Comparison of ENCODE assay signal across 18 mouse cellular contexts in the genomic region with DNA sequence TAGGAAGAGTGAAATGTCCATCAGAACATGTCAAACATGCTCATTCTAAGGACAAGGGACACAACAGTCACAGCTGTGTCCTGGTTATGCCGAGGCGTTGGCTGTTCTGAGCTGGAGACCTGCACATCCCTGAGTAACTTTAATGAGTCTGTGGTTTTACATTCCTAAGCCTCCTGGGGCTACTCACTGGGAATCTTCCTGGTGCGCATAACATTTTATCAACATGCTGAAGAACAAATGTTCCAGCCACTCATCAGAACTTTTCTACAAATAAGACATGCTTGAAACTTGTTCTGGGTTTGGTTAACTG.
"Had no signal": no experiment of that assay in that cellular context is flagged by ENCODE, and none has a peak within 500 bp of the region (broad histone marks: within the 10 kb centered on the region; RNA-seq: fewer than 3 reads in every experiment).

No protein-coding gene starts in this region.

- H3K4me2 ChIP-seq: lung, embryonic 14.5 days; neural tube, embryonic 13.5 days; neural tube, embryonic 15.5 days; stomach, embryonic 15.5 days had no signal

- ATAC-seq: midbrain, embryonic 16.5 days had no signal

- H3K27me3 ChIP-seq: neural tube, embryonic 13.5 days; neural tube, embryonic 15.5 days; stomach, embryonic 15.5 days had no signal

- H3K36me3 ChIP-seq: midbrain, embryonic 10.5 days; neural tube, embryonic 13.5 days; neural tube, embryonic 15.5 days; stomach, embryonic 15.5 days had no signal

- H3K9ac ChIP-seq: lung, embryonic 14.5 days; neural tube, embryonic 13.5 days; neural tube, embryonic 15.5 days; stomach, embryonic 15.5 days had no signal

- DNase-seq: lung, adult 18-20 months; lung, embryonic 14.5 days; lung, postnatal 10 days; lung, postnatal 4 days; midbrain, embryonic 14.5 days; retina, postnatal 1 day; right cerebral cortex, adult 18-20 months; right cerebral cortex, postnatal 25 days; right cerebral cortex, postnatal 4 days; thymus, adult 18-20 months; thymus, postnatal 14 days; thymus, postnatal 36 days had no signal

- H3K4me3 ChIP-seq: midbrain, embryonic 10.5 days; myocyte; neural tube, embryonic 13.5 days; neural tube, embryonic 15.5 days; stomach, embryonic 15.5 days had no signal

- H3K4me1 ChIP-seq: stomach, embryonic 15.5 days had no signal

- H3K9me3 ChIP-seq: midbrain, embryonic 10.5 days; neural tube, embryonic 13.5 days; neural tube, embryonic 15.5 days; stomach, embryonic 15.5 days had no signal

- H3K27ac ChIP-seq: midbrain, embryonic 10.5 days; neural tube, embryonic 13.5 days; neural tube, embryonic 15.5 days; stomach, embryonic 15.5 days had no signal
